Mouse (Mus musculus): ENCODE data around the gene Ankrd11. TPM values are rescaled to one million over a fixed set of nuclear protein-coding genes. Genes with fewer than 3 reads are reported as not detected.

The Ankrd11 gene
- polyA plus RNA-seq, 1 experiment from 2014 or later, result 94.4 TPM

GRCm38 (mm10) chr8:122891440-122891839 is 150.6 kb downstream of the Ankrd11 start:
- no peak overlapping the region for H3K9ac ChIP-seq (ENCODE audit: low read length)
- WGBS, result 88% methylated on average over 12 of the region's 12 CpGs
- peaks cover 24% of the 10 kb centered on the region; the same call in 1 of the 2 replicates for H3K36me3 ChIP-seq (ENCODE audit: control insufficient read depth, insufficient read depth, low read length)
- H3K27ac ChIP-seq (ENCODE audit: low read depth, low read length), result no peak overlapping the region
- DNase-seq (ENCODE audit: low spot score), result no peak
- no peaks in the 10 kb centered on the region for H3K9me3 ChIP-seq (ENCODE audit: control insufficient read depth, low read length)
- no peaks in the 10 kb centered on the region for H3K27me3 ChIP-seq (ENCODE audit: control insufficient read depth, insufficient read depth, low read length)
- H3K4me1 ChIP-seq (replicated peaks; ENCODE audit: control insufficient read depth, insufficient read depth, low read length), result no peaks in the 10 kb centered on the region
- no peak overlapping the region for H3K4me2 ChIP-seq (ENCODE audit: low read depth, low read length, severe bottlenecking)
- H3K4me3 ChIP-seq (ENCODE audit: low read depth, low read length), result no peak overlapping the region
- ATAC-seq (replicated peaks; ENCODE audit: low FRiP score), result no peak

- Histone ChIP-seq H3K27ac (ENCODE audit: low read depth, low read length) (no peak overlapping the region), H3K9me3 (ENCODE audit: control insufficient read depth, low read length) (no peaks in the 10 kb centered on the region), H3K4me3 (ENCODE audit: low read depth, low read length) (no peak overlapping the region), H3K4me1 (replicated peaks; ENCODE audit: control insufficient read depth, insufficient read depth, low read length) (no peaks in the 10 kb centered on the region), H3K27me3 (ENCODE audit: control insufficient read depth, insufficient read depth, low read length) (no peaks in the 10 kb centered on the region), H3K9ac (ENCODE audit: low read length) (no peak overlapping the region), H3K36me3 (ENCODE audit: control insufficient read depth, insufficient read depth, low read length) (peaks cover 17% of the 10 kb centered on the region), H3K4me2 (ENCODE audit: low read depth, low read length, severe bottlenecking) (no peak overlapping the region)
- no peak for DNase-seq (ENCODE audit: low spot score)
- no peak for ATAC-seq (replicated peaks; ENCODE audit: low FRiP score)
- WGBS, result 88% methylated on average over 10 of the region's 10 CpGs
These were observed 158.4 kb downstream of the Ankrd11 start for GRCm38 (mm10) chr8:122883671-122884070.

- no peak overlapping the region for H3K4me2 ChIP-seq (ENCODE audit: low read depth, low read length, severe bottlenecking)
- H3K36me3 ChIP-seq (ENCODE audit: control insufficient read depth, insufficient read depth, low read length), result peaks cover 4% of the 10 kb centered on the region
- DNase-seq (ENCODE audit: low spot score) (no peak), ATAC-seq (replicated peaks; ENCODE audit: low FRiP score) (no peak)
- H3K27ac ChIP-seq (ENCODE audit: low read depth, low read length), result no peak overlapping the region
- H3K9me3 ChIP-seq (ENCODE audit: control insufficient read depth, low read length), result no peaks in the 10 kb centered on the region
- H3K9ac ChIP-seq (ENCODE audit: low read length), result no peak overlapping the region
- no peaks in the 10 kb centered on the region for H3K4me1 ChIP-seq (replicated peaks; ENCODE audit: control insufficient read depth, insufficient read depth, low read length)
- no peak overlapping the region for H3K4me3 ChIP-seq (ENCODE audit: low read depth, low read length)
- H3K27me3 ChIP-seq (ENCODE audit: control insufficient read depth, insufficient read depth, low read length), result no peaks in the 10 kb centered on the region
- WGBS, result 64% methylated on average over 3 of the region's 3 CpGs
These were observed 161.8 kb downstream of the Ankrd11 start for GRCm38 (mm10) chr8:122880302-122880701.

DNA sequence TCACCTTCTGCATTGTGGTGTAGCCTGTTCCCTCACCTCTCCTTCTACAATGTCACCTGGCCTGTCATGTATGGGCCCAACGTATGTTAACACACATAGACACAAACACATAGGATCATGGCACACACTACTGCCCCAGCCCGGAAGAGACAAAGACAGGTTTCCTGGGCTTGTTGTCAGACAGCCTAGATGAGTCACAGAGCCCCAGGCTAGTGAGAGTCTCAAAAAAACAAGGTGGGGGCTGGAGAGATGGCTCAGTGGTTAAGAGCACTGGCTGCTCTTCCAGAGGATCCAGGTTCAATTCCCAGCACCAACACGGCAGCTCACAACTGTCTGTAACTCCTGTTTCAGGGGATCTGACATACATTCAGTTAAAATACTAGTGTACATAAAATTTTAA is 163.8 kb downstream of the Ankrd11 start:
- no peaks in the 10 kb centered on the region for H3K9me3 ChIP-seq (ENCODE audit: control insufficient read depth, low read length)
- H3K27ac ChIP-seq (ENCODE audit: low read depth, low read length), result no peak overlapping the region
- 90% methylated on average over 3 of the region's 3 CpGs for WGBS
- H3K4me3 ChIP-seq (ENCODE audit: low read depth, low read length), result no peak overlapping the region
- H3K4me2 ChIP-seq (ENCODE audit: low read depth, low read length, severe bottlenecking), result no peak overlapping the region
- no peak overlapping the region for H3K9ac ChIP-seq (ENCODE audit: low read length)
- ATAC-seq (replicated peaks; ENCODE audit: low FRiP score) (no peak), DNase-seq (ENCODE audit: low spot score) (no peak)
- no peaks in the 10 kb centered on the region for H3K36me3 ChIP-seq (ENCODE audit: control insufficient read depth, insufficient read depth, low read length)
- no peaks in the 10 kb centered on the region for H3K27me3 ChIP-seq (ENCODE audit: control insufficient read depth, insufficient read depth, low read length)
- no peaks in the 10 kb centered on the region for H3K4me1 ChIP-seq (replicated peaks; ENCODE audit: control insufficient read depth, insufficient read depth, low read length)

GRCm38 (mm10) chr8:122875186-122875585 is 166.9 kb downstream of the Ankrd11 start:
- H3K4me1 ChIP-seq (replicated peaks; ENCODE audit: control insufficient read depth, insufficient read depth, low read length), result no peaks in the 10 kb centered on the region; the same call in 1 of the 2 replicates
- no peaks in the 10 kb centered on the region for H3K9me3 ChIP-seq (ENCODE audit: control insufficient read depth, low read length)
- H3K4me3 ChIP-seq (ENCODE audit: low read depth, low read length), result no peak overlapping the region
- 78% methylated on average over 5 of the region's 5 CpGs for WGBS
- no peak for ATAC-seq (replicated peaks; ENCODE audit: low FRiP score)
- no peak for DNase-seq (ENCODE audit: low spot score)
- peaks cover 3% of the 10 kb centered on the region; the same call in 1 of the 2 replicates for H3K27me3 ChIP-seq (ENCODE audit: control insufficient read depth, insufficient read depth, low read length)
- no peaks in the 10 kb centered on the region for H3K36me3 ChIP-seq (ENCODE audit: control insufficient read depth, insufficient read depth, low read length)
- no peak overlapping the region for H3K9ac ChIP-seq (ENCODE audit: low read length)
- H3K4me2 ChIP-seq (ENCODE audit: low read depth, low read length, severe bottlenecking), result no peak overlapping the region
- H3K27ac ChIP-seq (ENCODE audit: low read depth, low read length), result no peak overlapping the region

DNA sequence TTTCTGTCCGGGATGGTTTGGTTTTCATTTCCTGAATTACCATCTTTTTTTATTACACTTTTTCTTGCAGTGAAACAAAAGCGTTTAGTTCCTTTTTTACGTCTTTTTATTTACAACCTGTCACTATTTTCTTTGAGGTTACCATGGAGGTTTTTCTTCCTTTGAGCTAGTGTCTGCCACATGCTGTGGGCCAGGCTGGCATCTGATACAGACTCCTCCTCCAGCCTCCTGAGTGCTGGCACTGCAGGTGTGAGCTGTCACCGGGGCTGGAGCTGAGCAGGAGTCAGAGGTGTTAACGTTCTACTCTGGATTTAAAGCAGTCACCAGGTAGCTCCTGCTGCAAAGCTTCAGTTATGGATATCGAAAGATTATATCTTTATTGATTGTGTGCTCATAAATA is 168.9 kb downstream of the Ankrd11 start:
- H3K4me3 ChIP-seq (ENCODE audit: low read depth, low read length), result no peak overlapping the region
- no peak for ATAC-seq (replicated peaks; ENCODE audit: low FRiP score)
- 68% methylated on average over 6 of the region's 6 CpGs for WGBS

DNA sequence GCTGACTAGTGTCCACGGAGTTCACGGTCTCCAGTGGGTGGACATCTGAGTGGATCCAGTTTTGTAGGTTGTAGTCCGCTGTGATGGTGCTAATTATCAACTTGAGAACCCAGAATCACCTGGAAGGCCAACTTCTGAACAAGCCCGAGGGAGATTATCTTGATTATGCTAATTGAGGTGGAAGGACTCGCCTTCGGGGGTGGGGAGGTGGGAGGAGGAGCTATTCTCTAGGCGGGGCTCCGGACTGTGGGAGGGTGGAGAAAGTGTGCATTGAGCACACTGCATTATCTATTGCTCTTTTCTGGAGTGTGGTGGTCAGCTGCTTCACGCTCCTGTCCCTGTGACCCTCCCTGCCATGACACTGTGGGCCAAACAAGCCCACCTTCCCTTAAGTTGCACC is 170.4 kb downstream of the Ankrd11 start:
- Histone ChIP-seq H3K27me3 (ENCODE audit: control insufficient read depth, insufficient read depth, low read length) (peaks cover 3% of the 10 kb centered on the region; the same call in 1 of the 2 replicates), H3K4me1 (replicated peaks; ENCODE audit: control insufficient read depth, insufficient read depth, low read length) (no peaks in the 10 kb centered on the region; the same call in 1 of the 2 replicates), H3K27ac (ENCODE audit: low read depth, low read length) (no peak overlapping the region), H3K4me3 (ENCODE audit: low read depth, low read length) (no peak overlapping the region), H3K9me3 (ENCODE audit: control insufficient read depth, low read length) (no peaks in the 10 kb centered on the region), H3K4me2 (ENCODE audit: low read depth, low read length, severe bottlenecking) (no peak overlapping the region), H3K9ac (ENCODE audit: low read length) (no peak overlapping the region), H3K36me3 (ENCODE audit: control insufficient read depth, insufficient read depth, low read length) (no peaks in the 10 kb centered on the region)
- ATAC-seq (replicated peaks; ENCODE audit: low FRiP score) (no peak), DNase-seq (ENCODE audit: low spot score) (no peak)
- WGBS, result 57% methylated on average over 9 of the region's 9 CpGs

More for the DNA sequence above, 168.9 kb downstream of the Ankrd11 start:
- Histone ChIP-seq H3K27me3 (ENCODE audit: control insufficient read depth, insufficient read depth, low read length) (peaks cover 3% of the 10 kb centered on the region; the same call in 1 of the 2 replicates), H3K9ac (ENCODE audit: low read length) (no peak overlapping the region), H3K36me3 (ENCODE audit: control insufficient read depth, insufficient read depth, low read length) (no peaks in the 10 kb centered on the region), H3K27ac (ENCODE audit: low read depth, low read length) (no peak overlapping the region), H3K4me1 (replicated peaks; ENCODE audit: control insufficient read depth, insufficient read depth, low read length) (no peaks in the 10 kb centered on the region; the same call in 1 of the 2 replicates), H3K4me2 (ENCODE audit: low read depth, low read length, severe bottlenecking) (no peak overlapping the region), H3K9me3 (ENCODE audit: control insufficient read depth, low read length) (no peaks in the 10 kb centered on the region)
- no peak for DNase-seq (ENCODE audit: low spot score)

DNA sequence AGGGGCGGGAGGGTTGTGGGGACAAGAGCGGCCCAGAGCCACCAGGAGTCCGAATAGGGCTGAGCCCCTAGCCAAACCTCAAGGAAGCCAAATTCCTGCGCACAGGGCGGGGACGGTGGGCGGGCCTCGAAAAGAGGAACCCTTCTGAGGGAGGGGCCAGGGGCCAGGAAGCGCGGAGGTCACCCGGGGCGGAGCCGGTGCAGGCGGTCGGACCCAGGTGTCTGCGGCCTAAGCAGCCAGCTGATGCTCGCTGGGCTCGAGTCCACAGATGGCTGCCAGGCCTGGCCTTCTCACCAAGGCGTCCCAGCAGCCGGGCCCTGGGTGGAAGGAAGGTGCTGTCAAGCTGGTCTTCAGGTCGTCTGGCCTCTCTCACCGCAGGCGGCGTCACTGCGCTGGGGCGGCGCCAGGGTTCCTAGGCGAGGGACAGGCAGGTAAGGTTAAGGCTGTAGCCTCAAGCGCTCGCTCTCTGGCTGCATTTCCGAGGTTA is 171.7 kb downstream of the Ankrd11 start:
- H3K9ac ChIP-seq (ENCODE audit: low read length), result peak overlapping the region; percentile 20; the same call in 1 of the 2 replicates
- H3K4me1 ChIP-seq (replicated peaks; ENCODE audit: control insufficient read depth, insufficient read depth, low read length), result no peaks in the 10 kb centered on the region; the same call in 1 of the 2 replicates
- 10% methylated on average over 31 of the region's 31 CpGs for WGBS
- no peak for DNase-seq (ENCODE audit: low spot score)
- no peak for ATAC-seq (replicated peaks; ENCODE audit: low FRiP score)
- no peak overlapping the region for H3K4me3 ChIP-seq (ENCODE audit: low read depth, low read length)
- no peak overlapping the region for H3K27ac ChIP-seq (ENCODE audit: low read depth, low read length)
- H3K9me3 ChIP-seq (ENCODE audit: control insufficient read depth, low read length), result no peaks in the 10 kb centered on the region; the same call in 1 of the 2 replicates
- peaks cover 3% of the 10 kb centered on the region; the same call in 1 of the 2 replicates for H3K27me3 ChIP-seq (ENCODE audit: control insufficient read depth, insufficient read depth, low read length)
- no peaks in the 10 kb centered on the region for H3K36me3 ChIP-seq (ENCODE audit: control insufficient read depth, insufficient read depth, low read length)
- H3K4me2 ChIP-seq (ENCODE audit: low read depth, low read length, severe bottlenecking), result 0 out of 2 replicates have a peak overlapping the region, but pooled peaks have one; percentile 31

DNA sequence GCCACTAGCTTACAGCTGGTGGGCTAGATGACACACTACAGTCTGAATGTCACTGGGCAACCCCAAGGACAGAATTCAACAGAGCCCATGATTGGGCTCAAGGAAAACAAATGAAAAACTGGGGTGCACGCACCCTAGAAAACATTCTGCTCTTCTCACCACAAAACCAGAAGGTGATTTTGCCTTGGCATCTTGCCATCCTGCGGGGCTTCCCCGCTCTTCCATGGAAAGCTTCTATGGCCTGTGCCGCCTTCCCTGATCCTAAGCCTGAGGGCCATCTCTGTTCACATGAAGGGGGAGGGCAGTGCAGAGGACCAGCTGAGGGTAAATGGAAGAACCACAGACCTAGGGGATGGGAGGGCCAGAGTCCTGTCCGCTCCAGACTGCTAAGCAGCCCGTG is 174.1 kb downstream of the Ankrd11 start:
- Histone ChIP-seq H3K4me2 (ENCODE audit: low read depth, low read length, severe bottlenecking) (no peak overlapping the region), H3K27ac (ENCODE audit: low read depth, low read length) (no peak overlapping the region), H3K4me3 (ENCODE audit: low read depth, low read length) (no peak overlapping the region), H3K9ac (ENCODE audit: low read length) (no peak overlapping the region), H3K36me3 (ENCODE audit: control insufficient read depth, insufficient read depth, low read length) (no peaks in the 10 kb centered on the region), H3K9me3 (ENCODE audit: control insufficient read depth, low read length) (no peaks in the 10 kb centered on the region; the same call in 1 of the 2 replicates), H3K27me3 (ENCODE audit: control insufficient read depth, insufficient read depth, low read length) (peaks cover 3% of the 10 kb centered on the region; the same call in 1 of the 2 replicates), H3K4me1 (replicated peaks; ENCODE audit: control insufficient read depth, insufficient read depth, low read length) (no peaks in the 10 kb centered on the region; the same call in 1 of the 2 replicates)
- DNase-seq (ENCODE audit: low spot score) (no peak), ATAC-seq (replicated peaks; ENCODE audit: low FRiP score) (no peak)
- 92% methylated on average over 6 of the region's 6 CpGs for WGBS
